Mouse (Mus musculus) hematopoietic multipotent progenitor cell, adult 10-12 weeks (in vitro differentiated cells): Measurements from ENCODE around the gene Ankra2. TPM values are rescaled to one million over a fixed set of nuclear protein-coding genes. Genes with fewer than 3 reads are reported as not detected.

ENCODE experiments used
- polyA plus RNA-seq: library from polyadenylated mRNA; stranded (reverse); fragments of >175 nt; gene quantifications from 2 replicates; pipeline ENCODE4 v1.2.3, GENCODE M21; 2012; ENCODE audit warnings: low replicate concordance

Ankra2 gene
- 27.3 and 67.2 TPM in 2 replicates for polyA plus RNA-seq

DNA sequence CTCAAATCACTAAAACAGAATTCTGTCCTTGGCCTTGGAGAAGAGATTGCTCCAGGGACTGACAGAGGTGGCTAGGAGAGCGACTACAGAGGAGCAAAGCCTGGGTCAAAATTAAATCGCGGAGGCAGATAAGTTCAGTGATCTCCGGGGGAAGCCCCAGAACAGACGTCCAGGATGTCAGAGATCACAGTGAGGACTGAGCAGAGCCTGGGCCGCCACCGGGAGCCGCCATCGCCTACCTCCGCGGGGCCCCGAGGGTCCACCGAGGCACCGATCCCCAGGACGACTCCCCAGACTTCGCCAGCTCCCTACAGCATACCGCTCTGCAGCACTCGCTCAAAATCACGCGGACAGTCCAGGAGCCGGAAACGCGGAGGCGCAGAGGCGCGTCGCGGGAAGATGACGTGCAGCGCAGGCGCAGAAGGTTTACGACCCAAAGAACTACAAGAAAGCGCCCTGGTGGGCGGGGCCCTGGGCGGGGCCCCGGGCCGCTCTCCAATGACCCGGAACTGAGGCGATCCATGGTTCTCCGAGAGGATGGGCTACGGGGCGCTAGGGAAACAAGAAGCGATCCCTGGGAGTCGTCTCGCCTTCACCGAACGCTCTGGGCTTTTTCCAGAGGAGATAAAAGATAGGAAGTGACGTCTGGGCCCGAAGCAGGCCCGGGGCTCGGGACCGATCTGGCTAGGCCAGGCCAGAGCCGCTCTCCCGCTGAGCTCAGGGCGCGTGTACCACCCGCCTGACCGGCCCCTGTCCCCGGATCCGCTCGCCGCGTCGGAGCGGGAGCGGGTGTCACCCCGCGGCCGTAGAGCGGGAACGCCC lies at the start of gene Ankra2, which contains the start of gene Utp15:
Gene Ankra2 (plus strand): TSS at position 439 of the 822 bp plus-strand sequence.
Gene Utp15 (minus strand): TSS at position 406 of the 822 bp plus-strand sequence.

DNA sequence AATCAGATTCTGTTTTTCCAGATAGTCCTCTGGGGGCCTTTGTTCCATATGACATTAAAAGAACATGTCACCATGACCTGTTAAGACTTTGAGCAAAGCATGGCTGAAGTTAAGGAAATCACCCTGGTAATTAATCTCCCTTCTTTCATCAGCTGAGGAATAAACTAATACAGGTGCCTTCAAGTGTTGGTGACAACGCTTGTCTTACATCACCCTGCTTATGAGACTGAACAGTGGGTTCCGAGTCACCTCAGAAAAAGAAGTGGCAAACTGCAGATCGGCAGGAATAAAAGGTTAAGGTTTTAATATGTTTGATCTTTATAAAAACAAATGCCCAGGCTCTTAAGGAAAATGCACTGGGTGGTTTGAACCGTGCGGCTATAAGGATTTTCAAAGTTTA lies 16.8 kb downstream of the Ankra2 start, which contains the start of gene Gm21976:
Gene Gm21976 (plus strand): TSS at position 202 of the 400 bp plus-strand sequence.

GRCm38 (mm10) chr13:98316480-98317245 lies 53.8 kb downstream of the Ankra2 start, which contains the start of gene Btf3:
Gene Btf3 (minus strand): TSS chr13:98317006.

Other genes starting within 250 kb of the Ankra2 start
- 0.05 and 0.11 TPM in 2 replicates for gene Arhgef28, start 56.6 kb upstream of the Ankra2 start, polyA plus RNA-seq
- 8.8 and 10.0 TPM in 2 replicates for gene Utp15, start within 50 bp of the Ankra2 start, polyA plus RNA-seq
- not detected in 2 replicates for gene Gm21976, start 16.8 kb downstream of the Ankra2 start, polyA plus RNA-seq
- 66.6 and 67.8 TPM in 2 replicates for gene Btf3, start 53.9 kb downstream of the Ankra2 start, polyA plus RNA-seq
- gene Foxd1, start 91.2 kb downstream of the Ankra2 start, polyA plus RNA-seq: not detected in 2 replicates
- gene Gm10320, start 228.9 kb downstream of the Ankra2 start, polyA plus RNA-seq: 0.81 and 1.2 TPM in 2 replicates